In the genomic region with DNA sequence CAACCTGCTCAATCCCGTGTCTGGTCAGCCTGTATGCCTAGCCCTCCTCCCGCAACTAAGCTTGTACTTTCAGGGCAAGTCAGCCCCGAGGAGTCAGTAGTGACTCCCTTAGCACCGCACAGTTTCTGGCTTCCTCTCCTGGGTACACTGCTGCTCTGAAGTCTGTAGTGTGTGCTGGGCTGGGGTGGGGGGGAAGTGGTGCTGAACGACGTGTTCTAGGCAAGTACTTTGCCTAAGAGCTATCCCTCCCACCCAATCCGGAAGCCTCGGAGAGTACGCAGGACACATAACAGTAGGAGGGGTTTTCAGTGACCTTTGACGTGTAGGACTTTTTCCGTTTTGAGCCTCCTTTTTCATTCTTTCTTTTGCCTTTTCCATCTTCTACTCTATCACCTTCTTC, we compare ENCODE assay signal across 26 mouse cellular contexts. TPM values are rescaled to one million over a fixed set of nuclear protein-coding genes. Genes with fewer than 3 reads are reported as not detected.
DNase-seq lines count a peak whose midpoint lies in the region; ATAC-seq and TF ChIP-seq lines count a peak whose summit lies in the region.
"Had no signal": no experiment of that assay in that cellular context is flagged by ENCODE, and none has a peak within 500 bp of the region (broad histone marks: within the 10 kb centered on the region; RNA-seq: fewer than 3 reads in every experiment).

No protein-coding gene starts in this region.

- peaks cover 13% of the 10 kb centered on the region; the same call in 1 of the 2 replicates for H3K36me3 ChIP-seq in embryonic facial prominence, embryonic 12.5 days
- H3K36me3 ChIP-seq in embryonic facial prominence, embryonic 10.5 days (replicated peaks): peaks cover 42% of the 10 kb centered on the region
- H3K36me3 ChIP-seq in kidney, embryonic 16.5 days (ENCODE audit: insufficient read depth, low read length): no peaks in the 10 kb centered on the region
- no peaks in the 10 kb centered on the region for H3K36me3 ChIP-seq in ES-E14 (ENCODE audit: control insufficient read depth, insufficient read depth, low read length, poor library complexity, severe bottlenecking)

- H3K9me3 ChIP-seq in embryonic facial prominence, embryonic 12.5 days: no peaks in the 10 kb centered on the region
- H3K9me3 ChIP-seq in embryonic facial prominence, embryonic 10.5 days: no peaks in the 10 kb centered on the region
- H3K9me3 ChIP-seq in kidney, embryonic 16.5 days (ENCODE audit: low read length): no peaks in the 10 kb centered on the region
- no peaks in the 10 kb centered on the region for H3K9me3 ChIP-seq in ES-E14 (ENCODE audit: control insufficient read depth, insufficient read depth, low read depth, low read length)
- H3K9me3 ChIP-seq: forebrain, embryonic 13.5 days; heart, embryonic 13.5 days; hindbrain, embryonic 15.5 days had no signal

- H3K4me2 ChIP-seq in embryonic facial prominence, embryonic 12.5 days (replicated peaks): no peak overlapping the region
- peak overlapping the region; percentile 33; the same call in 1 of the 2 replicates for H3K4me2 ChIP-seq in kidney, embryonic 16.5 days (replicated peaks; ENCODE audit: low read depth, low read length)
- H3K4me2 ChIP-seq: forebrain, embryonic 13.5 days; heart, embryonic 13.5 days; hindbrain, embryonic 15.5 days had no signal

- 70% methylated on average over 11 of the region's 11 CpGs for WGBS in embryonic facial prominence, embryonic 12.5 days
- whole genome bisulfite sequencing in embryonic facial prominence, embryonic 10.5 days: 82% methylated on average over 11 of the region's 11 CpGs
- 42% methylated on average over 11 of the region's 11 CpGs for WGBS in kidney, embryonic 16.5 days

- in situ Hi-C loops in ES-E14 (cut with MboI; ENCODE audit: low sequenced_read_pairs in 2 of 2, unreplicated experiment in 2 of 2): no loop called here

- no peak overlapping the region for H3K4me3 ChIP-seq in embryonic facial prominence, embryonic 12.5 days
- H3K4me3 ChIP-seq in embryonic facial prominence, embryonic 10.5 days: no peak overlapping the region
- no peak overlapping the region for H3K4me3 ChIP-seq in kidney, embryonic 16.5 days (ENCODE audit: low read length)
- peak overlapping the region; percentile 8 to 55; a peak in 3 of 4 replicates for H3K4me3 ChIP-seq in ES-E14 (ENCODE audit: insufficient read depth in 1 of 2, low read depth in 1 of 2, low read length in 2 of 2, poor library complexity in 1 of 2, severe bottlenecking in 1 of 2)
- H3K4me3 ChIP-seq: forebrain, embryonic 13.5 days; heart, embryonic 13.5 days; hindbrain, embryonic 15.5 days had no signal

- 0 out of 2 replicates have a peak, but pooled peaks have one; percentile 22 for ATAC-seq in embryonic facial prominence, embryonic 12.5 days (ENCODE audit: insufficient number of reproducible peaks, insufficient read depth, low FRiP score, low TSS enrichment)
- ATAC-seq in kidney, embryonic 16.5 days (ENCODE audit: low FRiP score, low TSS enrichment): no peak; the same call in 1 of the 2 replicates
- ATAC-seq: CD4-positive, CD25-positive, alpha-beta regulatory T cell, adult 4 months; forebrain, embryonic 13.5 days; forebrain, postnatal 0 days had no signal

- no peak overlapping the region for H3K27ac ChIP-seq in embryonic facial prominence, embryonic 12.5 days
- no peak overlapping the region for H3K27ac ChIP-seq in embryonic facial prominence, embryonic 10.5 days (replicated peaks)
- H3K27ac ChIP-seq in kidney, embryonic 16.5 days (ENCODE audit: low read length): no peak overlapping the region
- H3K27ac ChIP-seq in ES-E14 (ENCODE audit: insufficient read depth, low read depth, low read length, poor library complexity, severe bottlenecking): no peak overlapping the region
- H3K27ac ChIP-seq: forebrain, embryonic 13.5 days; heart, embryonic 13.5 days; hindbrain, embryonic 15.5 days had no signal

- no peak for DNase-seq in embryonic facial prominence, embryonic 10.5 days (ENCODE audit: low spot score)
- no peak for DNase-seq in kidney, postnatal 25 days
- DNase-seq in ES-E14 (ENCODE audit: low read depth, low spot score): peak; percentile 74
- DNase-seq in thymus, postnatal 10 days (ENCODE audit: low spot score in 2 of 2): no peak
- DNase-seq in urinary bladder, postnatal 10 days (ENCODE audit: low spot score): no peak
- DNase-seq: adrenal gland, adult 8-10 months; adrenal gland, postnatal 36 days; B cell, adult 2 months; cerebellum, adult 8-10 months; cerebellum, postnatal 25 days; forebrain, postnatal 0 days; gastrocnemius, postnatal 36 days; heart, adult 11 months; heart, postnatal 36 days had no signal

- no peaks in the 10 kb centered on the region for H3K27me3 ChIP-seq in embryonic facial prominence, embryonic 12.5 days
- no peaks in the 10 kb centered on the region for H3K27me3 ChIP-seq in embryonic facial prominence, embryonic 10.5 days (replicated peaks; ENCODE audit: low read depth, poor library complexity, severe bottlenecking)
- H3K27me3 ChIP-seq in kidney, embryonic 16.5 days (ENCODE audit: insufficient read depth, low read length): no peaks in the 10 kb centered on the region
- H3K27me3 ChIP-seq: forebrain, embryonic 13.5 days; heart, embryonic 13.5 days; hindbrain, embryonic 15.5 days had no signal

- no peaks in the 10 kb centered on the region; the same call in 1 of the 2 replicates for H3K4me1 ChIP-seq in embryonic facial prominence, embryonic 12.5 days
- peaks cover 3% of the 10 kb centered on the region; the same call in 1 of the 2 replicates for H3K4me1 ChIP-seq in embryonic facial prominence, embryonic 10.5 days
- peaks cover 9% of the 10 kb centered on the region; the same call in 1 of the 2 replicates for H3K4me1 ChIP-seq in kidney, embryonic 16.5 days (ENCODE audit: insufficient read depth, low read length)
- peaks cover 0 to 3% of the 10 kb centered on the region in 2 experiments; a peak in 1 of 4 replicates for H3K4me1 ChIP-seq in ES-E14 (ENCODE audit: control insufficient read depth in 2 of 2, insufficient read depth in 2 of 2, low read length in 2 of 2, poor library complexity in 1 of 2)
- H3K4me1 ChIP-seq: hindbrain, embryonic 15.5 days had no signal

- no peak overlapping the region for H3K9ac ChIP-seq in embryonic facial prominence, embryonic 12.5 days
- H3K9ac ChIP-seq in kidney, embryonic 16.5 days (replicated peaks; ENCODE audit: low read length): no peak overlapping the region
- peak overlapping the region; percentile 15; the same call in 1 of the 2 replicates for H3K9ac ChIP-seq in ES-E14 (ENCODE audit: insufficient read depth, low read depth, low read length, poor library complexity, severe bottlenecking)
- H3K9ac ChIP-seq: forebrain, embryonic 13.5 days; forebrain, postnatal 0 days; heart, embryonic 13.5 days; hindbrain, embryonic 15.5 days had no signal

TF ChIP-seq in ES-E14, 5 proteins besides CTCF, POLR2A, EP300 and RAD21:
- TF ChIP-seq ZC3H11A (IDR thresholded peaks at IDR 0.05; ENCODE audit: borderline replicate concordance, low read depth, low read length): no peak
- no peak for TF ChIP-seq CHD2 (IDR thresholded peaks at IDR 0.05; ENCODE audit: low read depth, low read length)
- TF ChIP-seq HCFC1 (IDR thresholded peaks at IDR 0.05; ENCODE audit: borderline replicate concordance, insufficient read depth, low read length): no peak
- TF ChIP-seq MAFK (IDR thresholded peaks at IDR 0.05; ENCODE audit: insufficient read depth, low read depth, low read length): no peak
- no peak for TF ChIP-seq ZNF384 (IDR thresholded peaks at IDR 0.05; ENCODE audit: low read depth, low read length)

RNA-seq across cellular contexts. Expression of a gene that starts 34.9 kb away (rescaled TPM):
- polyA plus RNA-seq in embryonic facial prominence, embryonic 12.5 days (2016; fragmentation: Nextera tagmentation; extraction: Ambion mirVana): 34.7 and 35.7 TPM in 2 replicates
- polyA plus RNA-seq in embryonic facial prominence, embryonic 10.5 days (2016; fragmentation: Nextera tagmentation; extraction: Ambion mirVana): 23.6 and 27.5 TPM in 2 replicates
- 10.0 and 11.7 TPM in 2 replicates for polyA plus RNA-seq in kidney, embryonic 16.5 days (2015; fragmentation: Nextera tagmentation; extraction: Ambion mirVana)
- total RNA-seq in ES-E14 (2012; rRNA removed): 3.1 and 3.7 TPM in 2 replicates
- total RNA-seq: MEL had no signal

RNA-seq across cellular contexts. Expression of a gene that starts 40.6 kb away (rescaled TPM):
- polyA plus RNA-seq in embryonic facial prominence, embryonic 12.5 days (2016; fragmentation: Nextera tagmentation; extraction: Ambion mirVana): 15.8 and 16.0 TPM in 2 replicates
- 10.7 and 12.2 TPM in 2 replicates for polyA plus RNA-seq in embryonic facial prominence, embryonic 10.5 days (2016; fragmentation: Nextera tagmentation; extraction: Ambion mirVana)
- polyA plus RNA-seq in kidney, embryonic 16.5 days (2015; fragmentation: Nextera tagmentation; extraction: Ambion mirVana): 13.2 and 14.3 TPM in 2 replicates
- total RNA-seq in ES-E14 (2012; rRNA removed): 2.2 and 2.3 TPM in 2 replicates

RNA-seq across cellular contexts. Expression of a gene that starts 43.8 kb away (rescaled TPM):
- not detected in 2 replicates for polyA plus RNA-seq in embryonic facial prominence, embryonic 12.5 days (2016; fragmentation: Nextera tagmentation; extraction: Ambion mirVana)
- not detected in 2 replicates for polyA plus RNA-seq in embryonic facial prominence, embryonic 10.5 days (2016; fragmentation: Nextera tagmentation; extraction: Ambion mirVana)
- polyA plus RNA-seq in kidney, embryonic 16.5 days (2015; fragmentation: Nextera tagmentation; extraction: Ambion mirVana): not detected in 2 replicates
- total RNA-seq in ES-E14 (2012; rRNA removed): not detected in 2 replicates
- total RNA-seq: adrenal gland, adult 8-10 months; adrenal gland, postnatal 36 days; forebrain, postnatal 0 days; gastrocnemius, adult 18-20 months; gastrocnemius, postnatal 36 days; heart, postnatal 36 days; MEL had no signal
- polyA plus RNA-seq: CD4-positive, CD25-positive, alpha-beta regulatory T cell, adult 4 months; cortical plate, adult 2 months; embryonic facial prominence, embryonic 14.5 days; forebrain, embryonic 13.5 days; forebrain, postnatal 0 days; heart, embryonic 13.5 days; heart, postnatal 0 days; hindbrain, embryonic 11.5 days; hindbrain, embryonic 15.5 days had no signal

Comparison
In these comparisons a context has a peak if more than half of its experiments do, and no peak if none do; other contexts are left out.
1. H3K4me3 ChIP-seq: peak in ES-E14 (2 of 2); none in embryonic facial prominence, embryonic 12.5 days (single experiment), embryonic facial prominence, embryonic 10.5 days (single experiment) and kidney, embryonic 16.5 days (single experiment).